Mouse (Mus musculus): ENCODE measurements around the gene Zranb3. TPM values are rescaled to one million over a fixed set of nuclear protein-coding genes. Genes with fewer than 3 reads are reported as not detected.

The Zranb3 gene
- polyA plus RNA-seq, 1 experiment from 2014 or later, result 1.4 TPM

DNA sequence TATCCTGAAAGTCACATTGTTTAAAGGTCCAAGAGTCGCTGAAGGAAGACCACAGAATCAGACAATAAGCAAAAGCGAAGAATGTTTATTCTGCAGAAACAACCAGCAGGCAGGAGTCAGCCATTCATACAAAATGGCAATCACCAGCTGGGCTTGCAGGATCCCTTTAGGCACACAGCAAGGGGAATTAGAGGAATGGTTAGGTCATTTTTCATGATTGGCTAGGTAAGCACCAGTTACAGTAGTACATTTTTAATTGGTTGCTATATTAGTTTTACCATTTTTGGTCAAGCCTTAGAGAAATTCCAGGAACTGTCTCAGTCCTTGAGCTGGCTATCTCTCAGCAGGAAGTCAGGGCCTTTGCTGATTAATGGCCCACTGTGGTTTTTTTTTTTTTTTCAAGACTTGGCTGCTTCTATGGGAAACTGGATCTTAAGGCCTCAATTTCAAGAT is 33.9 kb downstream of the Zranb3 start:
- no peak; the same call in 1 of the 2 replicates for ATAC-seq (ENCODE audit: low FRiP score, low TSS enrichment)
- TF ChIP-seq CTCF (IDR thresholded peaks at IDR 0.05; ENCODE audit: low read depth), result no peak
- no peak for TF ChIP-seq EP300 (optimal IDR thresholded peaks at IDR 0.05)
- H3K4me1 ChIP-seq (replicated peaks; ENCODE audit: control insufficient read depth, insufficient read depth), result no peaks in the 10 kb centered on the region
- H3K36me3 ChIP-seq (ENCODE audit: control insufficient read depth, insufficient read depth, low read length), result no peaks in the 10 kb centered on the region
- H3K4me3 ChIP-seq (ENCODE audit: low read depth, low read length), result no peak overlapping the region
- no peak overlapping the region for H3K27ac ChIP-seq (replicated peaks)
- H3K9me3 ChIP-seq (ENCODE audit: control insufficient read depth, low read length), result no peaks in the 10 kb centered on the region
- H3K9ac ChIP-seq (ENCODE audit: low read length), result no peak overlapping the region
- H3K27me3 ChIP-seq (ENCODE audit: control insufficient read depth, insufficient read depth, low read length), result no peaks in the 10 kb centered on the region
- DNase-seq (ENCODE audit: low spot score), result no peak
- no peak overlapping the region for H3K4me2 ChIP-seq (replicated peaks; ENCODE audit: low read depth)
- WGBS, result 48% methylated on average over 2 of the region's 2 CpGs

GRCm38 (mm10) chr1:128064716-128065115 is 38.1 kb downstream of the Zranb3 start:
- H3K9me3 ChIP-seq (ENCODE audit: control insufficient read depth, low read length), result no peaks in the 10 kb centered on the region
- H3K36me3 ChIP-seq (ENCODE audit: control insufficient read depth, insufficient read depth, low read length), result no peaks in the 10 kb centered on the region
- ATAC-seq (ENCODE audit: low FRiP score, low TSS enrichment) (no peak), DNase-seq (ENCODE audit: low spot score) (no peak)
- no peak overlapping the region for H3K9ac ChIP-seq (ENCODE audit: low read length)
- H3K27ac ChIP-seq (replicated peaks), result no peak overlapping the region
- no peak overlapping the region for H3K4me3 ChIP-seq (ENCODE audit: low read depth, low read length)
- TF ChIP-seq EP300 (optimal IDR thresholded peaks at IDR 0.05), result no peak
- TF ChIP-seq CTCF (IDR thresholded peaks at IDR 0.05; ENCODE audit: low read depth), result no peak
- H3K27me3 ChIP-seq (ENCODE audit: control insufficient read depth, insufficient read depth, low read length), result no peaks in the 10 kb centered on the region
- WGBS, result 78% methylated on average over 6 of the region's 6 CpGs
- H3K4me2 ChIP-seq (replicated peaks; ENCODE audit: low read depth), result no peak overlapping the region
- H3K4me1 ChIP-seq (replicated peaks; ENCODE audit: control insufficient read depth, insufficient read depth), result no peaks in the 10 kb centered on the region

- H3K4me2 ChIP-seq (replicated peaks; ENCODE audit: low read depth), result no peak overlapping the region
- DNase-seq (ENCODE audit: low spot score), result no peak
- H3K27ac ChIP-seq (replicated peaks), result no peak overlapping the region
- H3K9ac ChIP-seq (ENCODE audit: low read length), result no peak overlapping the region
- ATAC-seq (ENCODE audit: low FRiP score, low TSS enrichment), result no peak
- H3K27me3 ChIP-seq (ENCODE audit: control insufficient read depth, insufficient read depth, low read length), result no peaks in the 10 kb centered on the region
- no peaks in the 10 kb centered on the region for H3K9me3 ChIP-seq (ENCODE audit: control insufficient read depth, low read length)
- 77% methylated on average over 1 of the region's 1 CpGs for WGBS
- no peak for TF ChIP-seq EP300 (optimal IDR thresholded peaks at IDR 0.05)
- no peak for TF ChIP-seq CTCF (IDR thresholded peaks at IDR 0.05; ENCODE audit: low read depth)
- H3K36me3 ChIP-seq (ENCODE audit: control insufficient read depth, insufficient read depth, low read length), result no peaks in the 10 kb centered on the region
- H3K4me3 ChIP-seq (ENCODE audit: low read depth, low read length), result no peak overlapping the region
- H3K4me1 ChIP-seq (replicated peaks; ENCODE audit: control insufficient read depth, insufficient read depth), result no peaks in the 10 kb centered on the region
Measured at GRCm38 (mm10) chr1:128062167-128062566, 40.7 kb downstream of the Zranb3 start.

- H3K9me3 ChIP-seq (ENCODE audit: control insufficient read depth, low read length), result no peaks in the 10 kb centered on the region
- H3K4me3 ChIP-seq (ENCODE audit: low read depth, low read length), result no peak overlapping the region
- no peak overlapping the region for H3K4me2 ChIP-seq (replicated peaks; ENCODE audit: low read depth)
- no peaks in the 10 kb centered on the region for H3K27me3 ChIP-seq (ENCODE audit: control insufficient read depth, insufficient read depth, low read length)
- 70% methylated on average over 1 of the region's 1 CpGs for WGBS
- no peaks in the 10 kb centered on the region for H3K36me3 ChIP-seq (ENCODE audit: control insufficient read depth, insufficient read depth, low read length)
- H3K4me1 ChIP-seq (replicated peaks; ENCODE audit: control insufficient read depth, insufficient read depth), result no peaks in the 10 kb centered on the region
- ATAC-seq (ENCODE audit: low FRiP score, low TSS enrichment) (no peak), DNase-seq (ENCODE audit: low spot score) (no peak)
- H3K27ac ChIP-seq (replicated peaks), result no peak overlapping the region
- TF ChIP-seq EP300 (optimal IDR thresholded peaks at IDR 0.05), result no peak
- no peak for TF ChIP-seq CTCF (IDR thresholded peaks at IDR 0.05; ENCODE audit: low read depth)
- no peak overlapping the region for H3K9ac ChIP-seq (ENCODE audit: low read length)
Measured at GRCm38 (mm10) chr1:128061401-128061800, 41.4 kb downstream of the Zranb3 start.

GRCm38 (mm10) chr1:128060655-128061344 is 42.0 kb downstream of the Zranb3 start:
- no peaks in the 10 kb centered on the region for H3K9me3 ChIP-seq (ENCODE audit: control insufficient read depth, low read length)
- no peak for TF ChIP-seq CTCF (IDR thresholded peaks at IDR 0.05; ENCODE audit: low read depth)
- TF ChIP-seq EP300 (optimal IDR thresholded peaks at IDR 0.05), result no peak
- no peak overlapping the region for H3K27ac ChIP-seq (replicated peaks)
- DNase-seq (ENCODE audit: low spot score), result no peak
- no peaks in the 10 kb centered on the region for H3K36me3 ChIP-seq (ENCODE audit: control insufficient read depth, insufficient read depth, low read length)
- 60% methylated on average over 8 of the region's 8 CpGs for WGBS
- no peak overlapping the region for H3K4me2 ChIP-seq (replicated peaks; ENCODE audit: low read depth)
- H3K4me3 ChIP-seq (ENCODE audit: low read depth, low read length), result no peak overlapping the region
- H3K9ac ChIP-seq (ENCODE audit: low read length), result no peak overlapping the region
- H3K27me3 ChIP-seq (ENCODE audit: control insufficient read depth, insufficient read depth, low read length), result no peaks in the 10 kb centered on the region
- no peaks in the 10 kb centered on the region for H3K4me1 ChIP-seq (replicated peaks; ENCODE audit: control insufficient read depth, insufficient read depth)
- ATAC-seq (ENCODE audit: low FRiP score, low TSS enrichment), result no peak

GRCm38 (mm10) chr1:128058625-128059024 is 44.2 kb downstream of the Zranb3 start:
- Histone ChIP-seq H3K4me1 (replicated peaks; ENCODE audit: control insufficient read depth, insufficient read depth) (no peaks in the 10 kb centered on the region), H3K27ac (replicated peaks) (no peak overlapping the region), H3K4me3 (ENCODE audit: low read depth, low read length) (no peak overlapping the region), H3K9ac (ENCODE audit: low read length) (no peak overlapping the region), H3K36me3 (ENCODE audit: control insufficient read depth, insufficient read depth, low read length) (no peaks in the 10 kb centered on the region), H3K27me3 (ENCODE audit: control insufficient read depth, insufficient read depth, low read length) (no peaks in the 10 kb centered on the region), H3K4me2 (replicated peaks; ENCODE audit: low read depth) (no peak overlapping the region), H3K9me3 (ENCODE audit: control insufficient read depth, low read length) (no peaks in the 10 kb centered on the region)
- DNase-seq (ENCODE audit: low spot score) (no peak), ATAC-seq (ENCODE audit: low FRiP score, low TSS enrichment) (no peak)
- 80% methylated on average over 5 of the region's 5 CpGs for WGBS
- TF ChIP-seq EP300 (optimal IDR thresholded peaks at IDR 0.05) (no peak), CTCF (IDR thresholded peaks at IDR 0.05; ENCODE audit: low read depth) (no peak)
